Mouse (Mus musculus): ENCODE results near the gene Klhl22. TPM values are rescaled to one million over a fixed set of nuclear protein-coding genes. Genes with fewer than 3 reads are reported as not detected.

The Klhl22 gene
- total and polyA plus RNA-seq, 3 experiments = not detected

- H3K36me3 ChIP-seq (replicated peaks in 1 of 2; ENCODE audit: control insufficient read depth in 1 of 2, insufficient read depth in 1 of 2, low read length in 1 of 2) = peaks cover 0 to 29% of the 10 kb centered on the region in 2 experiments
- no peak overlapping the region for H3K27ac ChIP-seq (ENCODE audit: insufficient read depth, low read depth)
- peaks cover 4% of the 10 kb centered on the region for H3K9me3 ChIP-seq (replicated peaks; ENCODE audit: low read length)
- H3K4me3 ChIP-seq (replicated peaks in 1 of 3; ENCODE audit: low read depth in 2 of 3, low read length in 2 of 3, poor library complexity in 1 of 3) = no peak overlapping the region
- no peak for DNase-seq (ENCODE audit: extremely low read depth)
- H3K9ac ChIP-seq (ENCODE audit: insufficient read depth, low read depth) = no peak overlapping the region
- H3K4me1 ChIP-seq (ENCODE audit: control insufficient read depth in 1 of 2, insufficient read depth in 2 of 2) = no peaks in the 10 kb centered on the region
- no peaks in the 10 kb centered on the region for H3K79me2 ChIP-seq (replicated peaks; ENCODE audit: control insufficient read depth, extremely low read depth, insufficient read depth, poor library complexity, severe bottlenecking)
- no peak for TF ChIP-seq JUN (IDR thresholded peaks at IDR 0.05; ENCODE audit: insufficient read depth, low read depth, low read length)
- TF ChIP-seq SMC3 (IDR thresholded peaks at IDR 0.05; ENCODE audit: low read depth, low read length) = no peak
- no peak for TF ChIP-seq RAD21 (IDR thresholded peaks at IDR 0.05; ENCODE audit: low read depth, low read length)
- no peak for TF ChIP-seq PAX5 (IDR thresholded peaks at IDR 0.05; ENCODE audit: low read length)
- TF ChIP-seq ZNF384 (IDR thresholded peaks at IDR 0.05; ENCODE audit: low read depth, low read length) = no peak
- TF ChIP-seq CHD1 (IDR thresholded peaks at IDR 0.05; ENCODE audit: low read depth, low read length) = no peak
- TF ChIP-seq UBTF (IDR thresholded peaks at IDR 0.05; ENCODE audit: low read depth, low read length) = no peak
- TF ChIP-seq ZKSCAN1 (IDR thresholded peaks at IDR 0.05; ENCODE audit: borderline replicate concordance, low read depth, low read length) = no peak
- TF ChIP-seq GABPA (IDR thresholded peaks at IDR 0.05; ENCODE audit: insufficient replicate concordance, low read depth, low read length) = no peak
- no peak for TF ChIP-seq SIN3A (IDR thresholded peaks at IDR 0.05; ENCODE audit: low read length)
- TF ChIP-seq KAT2A (IDR thresholded peaks at IDR 0.05; ENCODE audit: insufficient replicate concordance, low read length) = no peak
- TF ChIP-seq ZMIZ1 (IDR thresholded peaks at IDR 0.05; ENCODE audit: low read depth, low read length) = no peak
- no peak for TF ChIP-seq IRF4 (IDR thresholded peaks at IDR 0.05; ENCODE audit: low read depth, low read length)
- TF ChIP-seq MAX (IDR thresholded peaks at IDR 0.05; ENCODE audit: low read length) = no peak
- TF ChIP-seq CHD2 (IDR thresholded peaks at IDR 0.05; ENCODE audit: low read length) = no peak
- no peak for TF ChIP-seq POLR2AphosphoS2 (IDR thresholded peaks at IDR 0.05; ENCODE audit: low read depth, low read length)
- TF ChIP-seq CTCF (conservative IDR thresholded peaks at IDR 0.05 in 1 of 2, IDR thresholded peaks at IDR 0.05 in 1 of 2; ENCODE audit: low read depth in 2 of 2, low read length in 2 of 2) = no peak
- TF ChIP-seq USF2 (conservative IDR thresholded peaks at IDR 0.05; ENCODE audit: low read depth, low read length) = no peak
- TF ChIP-seq TBP (conservative IDR thresholded peaks at IDR 0.05; ENCODE audit: low read depth, low read length) = no peak
- no peak overlapping the region for H3K4me2 ChIP-seq (ENCODE audit: insufficient read depth, low read depth, poor library complexity, severe bottlenecking)
- dilution Hi-C loops (cut with MboI; ENCODE audit: extremely low pct_ligation_motif_present, extremely low pct_unique_long_range_greater_than_20kb, low sequenced_read_pairs) (no loop called here), in situ Hi-C loops (cut with MboI; ENCODE audit: low pct_ligation_motif_present, low pct_unique_long_range_greater_than_20kb, low sequenced_read_pairs) (no loop called here)
- no peaks in the 10 kb centered on the region for H3K27me3 ChIP-seq (replicated peaks)
Measured at GRCm38 (mm10) chr16:17835481-17835880, 76.1 kb downstream of the Klhl22 start.

- H3K27me3 ChIP-seq (replicated peaks) = no peaks in the 10 kb centered on the region
Measured at GRCm38 (mm10) chr16:17838051-17838450, 78.6 kb downstream of the Klhl22 start, which contains the start of gene Car15. TSS of gene Car15 (minus strand) at chr16:17838364.

More at GRCm38 (mm10) chr16:17838051-17838450, 78.6 kb downstream of the Klhl22 start, which contains the start of gene Car15:
- Histone ChIP-seq H3K79me2 (replicated peaks; ENCODE audit: control insufficient read depth, extremely low read depth, insufficient read depth, poor library complexity, severe bottlenecking) (no peaks in the 10 kb centered on the region), H3K4me3 (replicated peaks in 1 of 3; ENCODE audit: low read depth in 2 of 3, low read length in 2 of 3, poor library complexity in 1 of 3) (no peak within 1 kb of the TSS), H3K9ac (ENCODE audit: insufficient read depth, low read depth) (no peak within 1 kb of the TSS), H3K4me1 (ENCODE audit: control insufficient read depth in 1 of 2, insufficient read depth in 2 of 2) (no peaks in the 10 kb centered on the region), H3K9me3 (replicated peaks; ENCODE audit: low read length) (peaks cover 4% of the 10 kb centered on the region), H3K36me3 (replicated peaks in 1 of 2; ENCODE audit: control insufficient read depth in 1 of 2, insufficient read depth in 1 of 2, low read length in 1 of 2) (peaks cover 23 to 55% of the 10 kb centered on the region in 2 experiments), H3K27ac (ENCODE audit: insufficient read depth, low read depth) (no peak within 1 kb of the TSS), H3K4me2 (ENCODE audit: insufficient read depth, low read depth, poor library complexity, severe bottlenecking) (no peak within 1 kb of the TSS)
- dilution Hi-C loops (cut with MboI; ENCODE audit: extremely low pct_ligation_motif_present, extremely low pct_unique_long_range_greater_than_20kb, low sequenced_read_pairs) = no loop called here
- DNase-seq (ENCODE audit: extremely low read depth) = no peak
- no peak for TF ChIP-seq BHLHE40 (IDR thresholded peaks at IDR 0.05; ENCODE audit: low read depth, low read length)
- no peak for TF ChIP-seq CHD2 (IDR thresholded peaks at IDR 0.05; ENCODE audit: low read length)
- no peak for TF ChIP-seq CHD1 (IDR thresholded peaks at IDR 0.05; ENCODE audit: low read depth, low read length)
- no peak for TF ChIP-seq POLR2AphosphoS2 (IDR thresholded peaks at IDR 0.05; ENCODE audit: low read depth, low read length)
- no peak for TF ChIP-seq MYC (IDR thresholded peaks at IDR 0.05; ENCODE audit: low read depth, low read length)
- TF ChIP-seq MEF2A (IDR thresholded peaks at IDR 0.05; ENCODE audit: borderline replicate concordance, low read depth, low read length) = no peak
- no peak for TF ChIP-seq JUN (IDR thresholded peaks at IDR 0.05; ENCODE audit: insufficient read depth, low read depth, low read length)
- no peak for TF ChIP-seq TBP (conservative IDR thresholded peaks at IDR 0.05; ENCODE audit: low read depth, low read length)
- TF ChIP-seq NELFE (IDR thresholded peaks at IDR 0.05; ENCODE audit: low read depth, low read length) = no peak
- no peak for TF ChIP-seq TCF12 (IDR thresholded peaks at IDR 0.05; ENCODE audit: low read depth, low read length)
- TF ChIP-seq ZNF384 (IDR thresholded peaks at IDR 0.05; ENCODE audit: low read depth, low read length) = no peak
- in situ Hi-C loops (cut with MboI; ENCODE audit: low pct_ligation_motif_present, low pct_unique_long_range_greater_than_20kb, low sequenced_read_pairs) = no loop called here

Measured in CH12.LX (cell line).